Mouse (Mus musculus) C3H10T1/2 (cell line): ENCODE measurements around the gene Paqr5. TPM values are rescaled to one million over a fixed set of nuclear protein-coding genes. Genes with fewer than 3 reads are reported as not detected.

Experiments used
- polyA plus RNA-seq, 2 experiments: library from polyadenylated mRNA; unstranded; fragments of >200 nt; fragmentation: generic; extraction: Trizol; gene quantifications; one replicate each; pipeline ENCODE4 v1.2.1; 2012; ENCODE audit warnings: missing spikeins in 2 of 2

Gene Paqr5
- under 1 TPM; 0.02 to 0.07 TPM for polyA plus RNA-seq

DNA sequence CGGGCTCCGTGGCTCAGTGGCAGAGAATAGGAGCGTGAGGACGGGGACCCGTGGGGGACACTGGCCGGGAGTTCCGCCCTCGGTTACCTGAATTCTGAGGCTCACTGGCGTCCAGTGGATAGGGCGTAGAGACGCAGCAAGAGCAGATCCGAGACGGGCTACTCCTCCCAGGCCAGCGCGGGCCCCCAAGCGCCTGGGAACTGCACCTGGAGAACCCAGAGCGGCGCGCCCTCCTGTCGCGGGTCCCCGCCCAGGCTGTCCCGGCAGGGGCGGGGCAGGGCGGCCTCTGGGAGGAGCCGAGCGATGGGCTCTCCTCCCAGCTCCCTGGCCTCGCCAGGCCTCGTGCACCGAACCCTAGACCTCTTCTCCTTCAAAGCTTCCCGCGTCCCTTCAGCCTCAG lies at the start of gene Paqr5:
TSS of gene Paqr5 (minus strand) at position 257 of the 400 bp plus-strand sequence.

DNA sequence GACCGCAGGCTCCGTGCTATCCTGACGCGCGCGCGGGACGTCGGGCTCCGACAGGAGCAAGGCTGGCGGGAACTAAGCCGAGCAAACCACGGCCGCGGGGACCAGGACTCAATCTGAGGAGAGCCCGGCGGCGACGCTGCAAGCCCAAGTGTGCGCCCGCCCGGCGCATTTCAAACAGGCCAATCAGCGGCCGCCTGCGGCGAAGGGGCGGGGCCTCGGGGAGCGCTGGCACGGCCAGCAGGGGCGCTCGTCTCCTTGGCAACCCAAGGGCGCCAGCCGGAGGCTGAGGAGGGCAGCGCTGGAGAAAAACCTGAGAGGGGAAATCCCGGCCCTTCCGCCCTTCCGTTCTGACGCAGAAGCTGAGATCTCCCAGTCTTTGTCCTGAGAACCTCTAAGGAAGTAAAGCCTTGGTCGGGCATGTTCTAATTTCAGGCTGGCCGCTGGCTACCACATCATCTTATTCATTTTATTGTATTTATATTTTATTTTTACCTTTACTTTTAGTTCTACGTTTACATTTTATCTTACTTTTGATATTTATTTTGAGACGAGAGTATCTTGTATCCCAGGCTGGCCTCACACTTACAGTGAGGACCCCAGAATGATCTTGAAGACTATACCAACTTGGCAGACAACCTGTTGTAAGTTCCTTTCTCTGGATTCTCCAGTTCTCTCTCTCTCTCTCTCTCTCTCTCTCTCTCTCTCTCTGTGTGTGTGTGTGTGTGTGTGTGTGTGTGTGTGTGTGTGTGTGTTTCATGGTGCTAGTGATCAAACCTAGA lies 79.8 kb downstream of the Paqr5 start, which contains the start of gene Kif23:
TSS of gene Kif23 (minus strand) at position 152 of the 779 bp plus-strand sequence.

DNA sequence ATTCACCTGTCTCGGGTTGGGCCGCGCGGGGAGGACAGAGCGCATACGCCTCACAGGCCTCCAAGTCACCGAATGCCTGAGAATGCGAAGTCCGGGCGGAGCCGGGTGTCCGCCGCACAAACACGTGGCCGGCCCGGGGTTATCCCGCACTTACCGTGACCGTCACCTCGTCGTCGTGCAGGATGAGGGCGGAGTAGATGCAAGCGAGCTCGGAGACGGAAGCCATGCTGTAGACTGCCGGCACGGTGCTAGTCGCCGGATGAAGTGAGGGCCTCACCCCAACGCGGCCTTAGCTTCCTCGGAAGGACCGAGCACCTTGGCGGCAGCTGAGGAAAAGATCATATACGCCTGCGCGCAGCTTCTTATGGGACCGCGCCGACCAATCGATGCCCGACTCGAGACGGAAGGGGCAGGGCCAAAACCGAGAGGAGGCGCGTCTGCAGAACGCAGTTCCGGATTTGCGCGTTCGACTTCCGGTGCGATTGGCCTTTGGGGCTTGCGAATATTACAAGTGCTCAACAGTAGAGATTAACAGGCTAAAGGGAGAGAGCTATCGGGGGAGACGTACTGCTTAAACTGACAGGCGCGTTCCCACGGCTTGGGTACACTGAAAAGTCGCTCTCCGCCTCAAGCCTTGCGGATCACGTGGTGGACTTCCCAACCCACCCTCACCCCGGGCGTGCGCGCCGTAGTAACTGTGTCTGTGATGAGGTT lies 112.3 kb downstream of the Paqr5 start, which contains the start of gene Rplp1:
TSS of gene Rplp1 (minus strand) at position 340 of the 714 bp plus-strand sequence.

Other genes starting within 250 kb of the Paqr5 start
- gene Rplp1, start 112.3 kb downstream of the Paqr5 start, polyA plus RNA-seq, result over 10,000 TPM; 13,812 to 22,081 TPM
- gene Kif23, start 80.1 kb downstream of the Paqr5 start, polyA plus RNA-seq, result 10 to 100 TPM in 1 of 2 experiments, 1 to 10 TPM in 1; 7.9 to 62.3 TPM
- gene Glce, start 95.8 kb upstream of the Paqr5 start, polyA plus RNA-seq, result 1 to 10 TPM in 1 of 2 experiments, under 1 TPM in 1; 0.36 to 3.3 TPM